Mouse (Mus musculus): Measurements from ENCODE around the gene Slc16a13.

- no peak for TF ChIP-seq CTCF (IDR thresholded peaks at IDR 0.05; ENCODE audit: low read depth)
- no peak for TF ChIP-seq EP300 (IDR thresholded peaks at IDR 0.05; ENCODE audit: low read depth)
Observed at GRCm38 (mm10) chr11:70206801-70207200, 14.1 kb downstream of the Slc16a13 start.

Measured in heart, postnatal 0 days (tissue).